Mouse (Mus musculus): ENCODE measurements around the gene Ptpro.

The Ptpro gene

DNA sequence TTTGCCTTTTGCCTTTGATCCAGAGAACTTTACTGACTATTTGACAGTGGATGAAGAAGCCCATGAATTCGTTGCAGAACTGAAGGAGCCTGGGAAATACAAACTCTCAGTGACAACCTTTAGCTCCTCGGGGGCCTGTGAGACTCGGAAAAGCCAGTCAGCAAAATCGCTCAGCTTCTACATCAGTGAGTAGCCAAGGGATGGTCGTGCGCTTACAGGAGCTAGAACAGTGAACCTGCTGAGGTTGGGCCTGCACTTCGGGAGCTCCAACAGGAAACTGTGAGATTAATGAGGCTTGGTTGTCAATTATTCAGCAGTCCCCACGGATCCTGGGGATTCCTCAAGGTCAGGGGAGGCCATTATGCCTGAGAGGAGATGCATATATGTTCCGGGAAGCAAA, 130.4 kb downstream of the Ptpro start:
- DNase-seq (ENCODE audit: extremely low read depth, low read depth, low spot score) = no peak

DNA sequence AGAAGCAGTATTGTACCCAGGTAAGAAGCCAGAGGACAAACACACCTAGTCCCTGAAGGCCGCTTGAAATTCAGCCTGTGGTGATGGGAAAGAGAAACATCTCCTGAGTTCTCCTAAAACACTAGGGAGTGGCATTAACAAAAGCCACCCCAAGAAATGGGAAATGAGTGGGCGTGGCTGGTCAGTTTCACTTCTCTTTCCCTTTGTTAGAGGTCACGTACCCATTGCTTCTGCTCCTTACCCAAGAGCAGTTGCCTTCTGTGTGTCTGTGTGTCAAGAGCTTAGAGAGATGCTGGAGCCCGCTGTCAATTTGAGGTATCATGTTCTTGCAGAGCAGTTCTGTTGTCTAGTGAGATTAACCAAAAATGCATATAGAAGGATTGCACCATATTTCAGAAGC, 134.2 kb downstream of the Ptpro start:
- no peak for DNase-seq (ENCODE audit: extremely low read depth, low read depth, low spot score)

DNA sequence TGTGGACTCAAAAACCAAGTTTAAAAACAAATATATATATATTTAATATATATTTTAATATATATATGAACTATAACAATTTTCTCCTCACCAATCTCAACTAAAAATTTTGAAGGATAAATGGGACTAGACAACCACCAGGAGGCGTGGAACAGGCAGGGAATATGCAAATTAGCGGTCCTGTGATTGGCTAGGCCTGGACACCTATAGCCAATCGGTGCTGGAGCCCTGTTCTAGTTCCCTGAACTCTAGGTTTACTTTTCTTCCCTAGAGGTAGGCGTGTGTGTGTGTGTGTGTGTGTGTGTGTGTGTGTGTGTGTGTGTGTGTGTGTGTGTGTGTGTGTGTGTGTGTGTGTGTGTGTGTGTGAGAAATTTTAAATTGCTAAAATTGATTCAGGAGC, 134.8 kb downstream of the Ptpro start:
- DNase-seq (ENCODE audit: extremely low read depth, low read depth, low spot score) = no peak

DNA sequence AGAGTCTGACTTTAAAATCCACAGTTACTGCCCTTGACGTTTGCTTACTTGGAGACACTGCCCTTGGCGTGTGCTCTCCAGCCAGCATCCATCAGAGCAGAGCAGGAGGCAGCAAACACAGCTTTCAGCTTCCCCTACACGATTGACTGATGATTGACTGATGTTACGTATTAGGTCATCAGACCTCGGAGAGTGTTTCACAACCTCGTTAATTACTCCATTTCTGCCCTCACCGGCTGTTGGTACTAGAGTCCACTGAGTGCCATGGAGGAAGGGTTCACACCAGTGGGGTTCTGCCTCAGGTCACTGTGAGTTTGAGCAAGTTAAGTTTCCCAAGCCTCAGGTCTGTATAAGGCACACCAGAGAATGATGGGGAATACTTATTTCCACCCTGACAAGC, 143.0 kb downstream of the Ptpro start:
- no peak for DNase-seq (ENCODE audit: extremely low read depth, low read depth, low spot score)

DNA sequence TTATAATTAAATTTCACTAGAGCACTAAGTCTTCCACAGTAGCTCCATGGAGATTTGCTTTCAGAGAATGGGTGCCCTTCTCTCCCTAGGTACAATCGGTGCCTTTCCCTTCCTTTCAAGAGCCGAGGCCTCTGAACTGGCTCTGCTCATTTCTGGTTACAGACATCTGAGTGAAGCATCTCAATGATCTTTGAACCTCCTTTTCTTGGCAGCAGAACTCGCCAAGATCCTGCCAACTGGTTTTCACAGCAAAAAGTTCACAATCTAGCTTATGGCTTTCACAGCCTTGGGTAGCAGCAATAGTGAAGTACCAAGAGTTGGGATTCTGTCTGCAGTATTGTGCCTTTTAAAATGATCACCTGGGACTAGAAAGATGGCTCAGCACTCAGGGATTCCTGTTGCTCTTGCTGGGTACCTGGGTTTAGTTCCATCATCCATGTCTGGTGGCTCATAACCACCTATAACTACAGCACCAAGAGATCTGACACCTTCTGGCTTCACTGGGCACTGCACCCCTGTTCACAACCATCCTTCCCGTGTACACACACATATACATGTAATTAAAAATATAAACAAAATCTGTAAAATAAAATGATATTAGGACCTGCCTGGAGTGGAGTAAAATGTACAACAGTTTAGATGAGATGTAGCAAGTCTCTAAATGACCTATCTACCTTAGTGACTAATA, 144.1 kb downstream of the Ptpro start:
- DNase-seq (ENCODE audit: extremely low read depth, low read depth, low spot score) = no peak

DNA sequence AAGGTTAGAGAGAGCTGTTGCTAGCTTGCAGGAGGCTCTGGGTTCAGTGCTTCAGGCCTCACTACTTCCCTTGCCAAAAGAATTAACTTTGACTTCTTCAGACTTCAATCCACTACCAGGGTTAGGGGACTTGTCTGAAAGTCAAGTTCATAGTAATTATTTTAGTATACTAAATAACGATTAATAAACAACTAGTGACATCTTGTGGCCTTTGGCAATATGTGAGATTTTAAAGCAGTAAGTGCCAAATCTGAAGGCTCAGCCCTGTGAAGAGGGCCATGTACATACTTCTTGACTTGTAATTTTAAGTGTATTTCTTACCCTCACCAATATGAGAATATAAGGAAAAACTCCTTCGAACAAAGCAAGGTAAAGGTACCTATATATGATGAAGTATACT, 145.2 kb downstream of the Ptpro start:
- no peak for DNase-seq (ENCODE audit: extremely low read depth, low read depth, low spot score)

DNA sequence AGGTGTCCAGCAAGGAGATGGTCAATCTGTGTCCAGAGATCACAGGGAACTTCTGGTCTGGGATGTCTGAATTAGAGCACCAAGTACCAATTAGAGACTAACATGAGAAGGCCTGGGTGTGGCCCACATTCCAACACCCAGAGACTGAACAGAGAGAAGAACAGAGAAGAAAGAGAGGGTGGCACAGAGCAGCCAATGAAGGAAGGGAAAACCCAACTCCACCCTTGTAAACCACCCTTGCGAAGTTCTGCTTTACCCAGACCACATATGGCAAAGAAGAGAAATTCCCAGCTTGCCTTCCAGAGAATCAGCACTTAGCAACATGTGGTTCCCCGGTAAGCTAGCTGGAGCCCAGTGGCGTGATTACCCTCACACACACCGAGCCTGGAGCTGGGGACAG, 152.1 kb downstream of the Ptpro start:
- DNase-seq (ENCODE audit: extremely low read depth, low read depth, low spot score) = no peak

DNA sequence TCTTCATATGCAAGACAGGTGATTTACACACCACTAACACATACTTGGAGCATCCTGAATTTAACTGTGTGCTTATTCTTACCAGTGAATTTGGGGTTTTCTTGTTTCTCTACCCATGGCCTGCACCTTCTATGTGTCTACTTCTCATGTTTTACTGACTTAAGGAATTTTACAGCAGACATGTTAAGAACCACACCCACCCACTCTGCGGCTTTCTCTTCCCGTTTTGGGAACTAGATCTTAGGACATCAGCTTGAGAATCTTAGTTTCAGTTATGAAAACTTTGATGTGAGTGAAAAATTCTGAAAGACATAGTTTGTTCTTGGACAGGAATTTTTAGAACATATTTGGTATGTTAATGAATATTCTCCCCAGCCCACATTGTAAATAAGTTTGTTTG, 153.6 kb downstream of the Ptpro start:
- DNase-seq (ENCODE audit: extremely low read depth, low read depth, low spot score) = no peak

DNA sequence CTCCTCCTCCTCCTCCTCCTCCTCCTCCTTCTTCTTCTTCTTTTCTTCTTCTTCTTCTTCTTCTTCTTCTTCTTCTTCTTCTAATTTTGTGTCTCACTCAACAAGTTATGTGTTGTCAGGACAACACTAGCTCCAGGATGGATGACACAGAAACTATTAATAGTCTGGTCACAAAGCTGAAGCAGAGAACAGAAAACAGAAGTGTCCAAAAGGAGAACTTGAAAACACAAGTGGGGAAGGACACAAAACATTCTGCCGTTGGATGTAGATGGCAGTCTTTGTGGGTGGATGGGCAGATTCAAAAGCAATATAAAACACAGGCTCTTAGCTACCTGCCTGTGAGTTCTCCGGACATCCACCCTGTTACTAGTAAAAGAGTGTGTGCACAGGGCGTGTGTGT, 158.4 kb downstream of the Ptpro start:
- DNase-seq (ENCODE audit: extremely low read depth, low read depth, low spot score) = no peak

DNA sequence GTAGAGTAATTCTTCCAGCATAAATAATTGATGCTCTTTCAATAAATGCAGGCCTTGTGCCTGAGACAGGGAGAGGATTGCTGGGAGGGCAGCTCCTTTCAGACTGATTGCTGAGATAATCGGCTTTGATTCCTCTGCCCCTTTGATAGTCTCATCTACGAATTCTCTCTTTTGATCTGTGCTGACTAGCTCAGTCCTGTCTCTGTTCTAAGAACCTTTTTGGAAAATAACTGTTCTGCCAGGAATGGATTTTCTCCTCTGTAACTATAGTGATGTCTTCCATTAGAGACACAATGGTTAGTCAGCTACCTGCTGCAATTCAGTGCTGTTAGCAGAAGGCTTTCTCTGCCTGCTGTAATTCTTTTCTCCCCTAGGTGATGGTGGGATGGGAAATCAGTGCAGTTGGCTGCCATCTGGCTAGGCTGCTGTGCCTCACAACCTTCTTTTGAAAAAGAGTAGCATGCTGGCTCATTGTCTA, 159.8 kb downstream of the Ptpro start:
- no peak for DNase-seq (ENCODE audit: extremely low read depth, low read depth, low spot score)

DNA sequence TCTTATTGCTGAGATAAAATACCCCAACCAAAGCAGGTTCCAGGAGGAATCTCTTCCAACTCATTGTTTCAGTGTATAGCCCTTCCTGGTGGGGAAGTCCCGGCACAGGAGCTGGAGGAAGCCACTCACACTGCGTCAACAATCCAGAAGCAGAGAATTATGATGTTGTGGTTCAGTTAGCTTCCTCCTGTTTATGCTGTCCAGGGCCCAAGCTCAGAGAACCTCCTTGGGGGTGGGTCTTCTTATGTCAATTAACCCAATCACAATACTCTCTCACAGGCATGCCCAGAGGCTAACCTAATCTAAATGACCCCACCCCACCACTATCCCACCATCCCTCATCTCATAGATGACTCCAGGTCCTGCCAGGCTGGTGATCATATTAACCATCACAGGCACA, 160.9 kb downstream of the Ptpro start:
- no peak for DNase-seq (ENCODE audit: extremely low read depth, low read depth, low spot score)

DNA sequence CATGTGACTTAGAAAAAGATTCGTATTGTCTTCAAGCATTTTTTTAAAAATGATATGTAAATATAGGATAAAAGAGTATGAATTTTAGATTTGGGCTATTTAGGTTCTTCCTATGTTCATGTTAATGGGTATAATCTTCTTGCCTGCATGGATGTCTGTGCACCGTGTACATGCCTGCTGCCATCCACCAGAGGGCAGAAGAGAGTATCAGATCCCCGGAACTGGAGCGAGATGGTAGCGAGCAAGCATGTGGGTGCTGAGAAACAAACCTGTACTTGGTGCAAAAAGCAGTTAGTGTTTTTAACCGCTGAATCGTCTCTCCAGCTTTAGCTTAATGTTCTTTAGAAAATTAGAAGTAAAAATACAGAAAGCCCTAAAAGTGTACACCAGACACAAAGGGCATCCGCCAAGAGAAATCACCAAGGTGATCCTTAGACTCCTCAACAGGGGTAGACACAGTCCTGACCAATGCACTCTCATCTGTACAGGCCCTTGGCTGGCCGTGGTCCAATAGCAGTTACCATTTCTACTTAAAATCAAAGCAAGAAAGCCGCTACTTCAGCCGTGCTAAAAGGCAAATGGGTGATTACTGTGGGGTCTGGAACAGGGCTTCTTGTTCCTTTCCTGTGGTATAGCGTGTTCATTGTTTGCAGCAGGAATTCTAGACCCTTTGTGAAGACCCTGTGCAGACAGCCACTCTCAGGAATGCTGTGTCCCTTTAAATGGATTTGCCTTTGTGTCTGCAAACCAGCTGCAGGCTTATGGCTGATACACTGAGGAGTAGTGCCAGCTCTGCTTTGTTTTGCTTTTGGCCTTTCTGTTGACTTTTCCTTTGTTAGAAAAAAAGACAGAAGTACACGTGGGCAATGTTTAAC, 162.6 kb downstream of the Ptpro start:
- DNase-seq (ENCODE audit: extremely low read depth, low read depth, low spot score) = no peak

DNA sequence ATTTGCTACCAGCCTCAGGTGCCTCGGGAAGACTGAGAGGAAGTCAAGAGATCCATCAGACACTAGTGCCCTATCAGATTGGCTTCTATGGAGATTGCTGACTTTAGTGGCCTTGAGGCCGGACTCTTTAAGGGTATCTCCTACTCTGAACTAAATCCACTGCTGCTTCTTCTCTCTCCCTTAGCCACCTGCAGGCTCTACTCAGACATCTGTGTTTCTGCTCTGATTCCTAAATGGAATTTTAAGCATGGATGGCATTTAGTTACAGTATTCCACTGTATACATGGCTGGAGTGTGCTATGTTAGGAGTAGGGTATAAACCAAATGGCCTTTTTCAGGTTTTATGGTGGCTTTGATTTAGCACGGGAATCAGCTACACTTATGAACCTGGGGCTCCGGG, 170.7 kb downstream of the Ptpro start:
- no peak for DNase-seq (ENCODE audit: extremely low read depth, low read depth, low spot score)

DNA sequence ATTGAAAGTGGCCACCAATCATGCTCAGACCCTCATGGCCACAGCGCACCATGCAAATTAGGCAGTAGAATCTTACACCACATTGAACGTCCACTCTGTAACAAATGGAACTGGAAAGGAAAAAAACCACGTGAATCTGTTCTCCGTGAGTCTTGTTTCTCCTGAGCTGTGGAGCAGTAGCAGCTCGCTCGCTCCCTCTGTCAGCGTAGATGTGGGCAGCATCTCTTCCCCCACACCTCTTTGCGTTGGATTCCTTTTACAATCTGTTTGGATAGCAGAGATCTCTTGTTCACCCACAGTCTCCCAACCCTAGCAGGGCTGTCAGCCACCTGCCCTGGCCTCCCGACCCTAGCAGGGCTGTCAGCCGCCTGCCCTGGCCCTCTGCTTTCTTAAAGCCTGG, 171.7 kb downstream of the Ptpro start:
- no peak for DNase-seq (ENCODE audit: extremely low read depth, low read depth, low spot score)

DNA sequence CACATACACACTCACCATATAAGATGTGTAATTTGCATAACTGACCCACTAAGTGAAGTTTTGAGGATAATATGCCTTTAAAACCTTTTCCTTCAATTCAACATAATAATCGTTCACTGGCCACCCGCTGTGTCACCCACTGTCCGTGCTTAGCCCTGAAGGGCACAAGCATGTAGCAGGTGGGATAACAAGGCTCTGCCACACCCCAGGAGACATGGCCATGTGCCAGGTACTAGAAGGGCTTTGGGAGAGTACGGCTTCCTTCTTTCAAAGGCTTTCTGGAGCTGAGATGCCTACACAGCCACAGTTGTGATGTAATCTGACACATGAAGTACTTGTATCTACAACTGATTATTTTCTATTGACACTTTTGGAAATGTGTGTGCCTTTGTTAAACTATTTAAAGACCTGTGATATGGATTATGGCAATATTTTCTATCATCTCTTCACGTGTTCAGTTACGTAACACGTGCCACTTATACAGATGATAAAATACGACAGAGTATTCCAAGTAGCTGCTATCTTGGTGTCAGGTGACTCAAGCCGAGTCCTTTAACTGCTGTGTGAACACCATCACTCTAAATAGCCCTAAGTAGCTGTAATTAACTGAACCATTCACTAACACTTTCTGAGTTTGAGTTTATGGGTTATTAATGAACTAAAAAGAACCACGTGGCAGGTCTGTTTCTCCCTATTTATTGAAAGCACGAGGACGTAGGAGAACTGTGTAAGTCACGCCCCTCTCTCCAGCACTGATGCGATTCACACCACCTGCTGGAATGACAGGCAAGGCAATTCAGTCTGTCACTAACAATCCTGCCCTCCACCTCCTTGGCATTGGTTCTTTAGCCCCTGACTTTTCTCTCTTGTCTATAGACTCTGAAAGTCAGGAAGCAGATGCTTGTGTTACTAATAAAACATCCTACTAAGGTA, 173.6 kb downstream of the Ptpro start:
- DNase-seq (ENCODE audit: extremely low read depth, low read depth, low spot score) = no peak

DNA sequence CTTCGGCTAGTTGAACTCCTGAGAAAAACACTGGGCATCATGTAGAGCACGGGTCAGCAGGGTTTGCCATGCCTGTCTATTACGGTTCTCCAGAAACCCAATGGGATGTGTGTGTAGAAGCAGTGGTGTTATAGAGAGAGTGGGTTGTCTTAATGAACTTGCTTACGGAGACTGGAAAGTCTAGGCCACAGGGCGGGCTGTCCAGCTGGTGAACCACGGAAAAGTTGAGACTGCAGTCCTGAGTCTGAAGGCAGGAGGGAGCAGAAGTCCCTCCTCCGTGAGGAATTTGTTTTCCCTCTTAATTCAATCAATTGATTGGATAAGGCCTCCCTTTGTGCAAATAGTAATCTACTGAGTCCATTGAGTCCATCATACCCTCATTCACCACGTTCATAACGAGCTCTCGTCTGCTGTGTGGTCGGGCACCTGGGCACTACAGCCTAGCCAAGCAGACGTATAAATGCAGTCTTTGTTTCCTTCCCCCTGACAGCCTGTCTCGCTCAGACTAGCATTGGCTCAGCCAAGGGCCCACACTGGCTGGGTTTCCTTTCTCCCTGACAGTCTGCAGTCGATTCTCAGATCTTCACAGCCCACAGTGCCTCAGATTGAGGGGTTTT, 181.5 kb downstream of the Ptpro start:
- no peak for DNase-seq (ENCODE audit: extremely low read depth, low read depth, low spot score)

DNA sequence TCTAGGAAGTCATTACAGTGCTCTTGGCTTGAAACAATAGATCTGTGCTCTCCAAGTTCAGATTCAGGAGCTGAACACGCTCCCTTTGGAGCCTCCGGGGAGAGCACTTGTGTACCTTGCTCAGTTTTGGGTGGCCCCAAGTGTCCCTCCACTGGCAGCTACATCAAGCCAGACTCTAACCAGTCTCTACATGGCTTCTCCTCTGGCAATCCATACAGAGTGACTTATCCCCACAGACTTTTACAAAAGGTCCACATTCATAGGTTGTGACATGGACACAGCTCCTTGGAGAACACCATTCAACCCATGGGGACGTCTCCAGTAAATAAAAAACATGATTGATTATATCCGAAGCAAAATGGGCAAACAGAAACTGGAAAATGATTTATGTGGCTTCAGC, 185.4 kb downstream of the Ptpro start:
- no peak for DNase-seq (ENCODE audit: extremely low read depth, low read depth, low spot score)

DNA sequence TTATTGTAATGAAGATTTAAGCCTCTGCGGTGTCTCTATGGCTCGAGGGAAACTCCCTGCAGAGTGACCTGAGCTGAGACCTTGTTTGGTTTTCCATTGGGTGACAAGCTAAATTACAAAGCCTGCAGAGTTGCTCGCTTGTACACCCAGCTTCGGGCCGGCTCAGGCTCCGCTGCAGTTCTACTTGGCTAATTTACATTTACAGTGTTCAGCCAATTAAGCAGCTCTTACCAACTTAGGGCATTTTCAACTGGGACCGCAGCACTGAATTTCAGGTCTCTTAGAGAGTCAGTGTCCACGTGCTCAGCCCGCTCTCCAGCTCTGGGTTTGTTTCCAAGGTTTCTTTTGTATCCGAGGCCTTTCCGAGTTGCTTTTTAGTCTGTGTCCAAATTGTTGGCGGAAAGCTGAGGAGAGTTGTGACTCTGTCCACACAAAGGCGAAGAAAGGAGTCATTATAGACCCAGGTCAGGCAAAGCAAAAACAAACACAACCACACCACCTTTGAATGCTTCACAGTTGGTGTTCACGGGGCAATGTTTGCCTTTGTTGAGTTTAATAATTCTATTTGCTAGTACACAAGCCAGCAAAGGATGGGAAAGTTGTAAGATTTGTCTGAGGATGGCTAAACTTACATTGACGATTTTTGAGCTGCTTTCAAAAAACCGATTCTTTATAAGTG, 185.9 kb downstream of the Ptpro start:
- DNase-seq (ENCODE audit: extremely low read depth, low read depth, low spot score) = no peak

DNA sequence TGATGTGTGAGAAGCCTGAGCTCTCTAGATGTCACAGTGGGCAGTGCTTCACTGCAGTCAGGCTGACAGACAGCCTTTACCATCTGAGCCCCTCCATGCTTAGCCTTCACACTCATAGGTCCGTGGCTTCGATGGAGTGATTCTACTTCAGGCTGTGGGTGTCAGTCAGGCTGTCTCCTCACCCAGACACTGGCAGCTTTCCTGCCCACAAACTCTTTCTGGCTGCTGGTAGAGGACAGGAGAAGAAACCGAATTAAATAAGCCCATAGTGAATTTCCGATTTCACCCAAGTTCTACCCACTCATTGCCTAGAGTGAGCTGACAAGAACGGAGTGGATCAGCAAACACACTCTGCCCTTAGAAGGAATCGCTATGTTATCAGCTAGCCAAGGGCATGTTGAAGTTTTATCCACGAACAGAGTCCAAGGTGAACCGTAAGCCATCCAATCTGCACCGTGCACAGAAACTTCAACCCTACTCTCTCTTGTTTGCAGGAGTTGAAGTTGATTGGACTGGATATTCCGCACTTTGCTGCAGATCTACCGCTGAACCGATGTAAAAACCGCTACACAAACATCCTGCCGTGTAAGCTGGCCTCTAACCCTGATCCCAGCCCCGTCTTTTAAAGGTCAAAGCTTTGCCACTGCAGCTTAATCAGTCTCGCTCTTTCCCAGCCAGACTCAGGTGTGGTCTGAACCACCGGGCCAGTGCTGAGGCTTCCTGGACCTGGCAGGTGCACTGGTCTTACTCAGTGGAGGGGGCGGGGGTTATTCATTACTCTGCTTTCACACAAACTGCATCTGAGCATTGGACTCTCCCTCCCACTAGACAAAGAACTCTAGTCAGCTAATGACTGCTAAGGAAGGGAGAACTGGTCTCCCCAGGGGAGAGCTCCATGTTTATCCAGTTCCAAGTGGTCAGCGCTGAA, 188.7 kb downstream of the Ptpro start:
- DNase-seq (ENCODE audit: extremely low read depth, low read depth, low spot score) = no peak

All from fat pad, adult 2 months (tissue).